Mouse (Mus musculus) gastrocnemius, adult 18-20 months (tissue): ENCODE measurements around the gene Sgsm2. TPM values are rescaled to one million over a fixed set of nuclear protein-coding genes. Genes with fewer than 3 reads are reported as not detected.
A peak's percentile ranks its signal among the peaks of the same experiment; 100 is the strongest.

ENCODE experiments used
- DNase-seq: peaks from one replicate; pipeline ENCODE4 v3.0.0; 2021; ENCODE audit warnings: low spot score
- total RNA-seq, 2 experiments: library from RNA; stranded (reverse); gene quantifications; 2 replicates each; pipeline ENCODE4 v1.2.3; 2021

Sgsm2 gene
- total RNA-seq, 2 experiments from 2014 or later = 1.6 to 2.4 TPM

DNA sequence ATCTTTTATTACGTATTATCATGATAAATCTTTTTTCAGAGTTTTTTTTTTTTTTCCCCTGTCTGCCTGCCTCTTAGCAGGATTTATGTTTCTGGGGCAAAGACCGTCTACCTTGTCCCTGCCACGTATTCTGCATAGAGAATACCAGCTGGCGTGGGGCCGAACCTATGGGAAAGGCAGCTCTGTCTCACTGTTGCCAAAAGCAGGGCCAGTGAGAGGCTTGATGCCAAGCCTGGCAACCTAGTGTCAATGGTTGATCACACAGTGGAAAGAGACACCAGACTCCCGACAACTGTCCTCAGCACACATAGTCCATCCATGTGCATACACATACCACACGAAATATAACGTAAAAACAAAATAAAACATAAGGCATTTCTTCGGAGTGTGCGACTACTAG, 13.8 kb downstream of the Sgsm2 start:
- DNase-seq = peak; percentile 46

- no peak for DNase-seq
These were observed 14.9 kb downstream of the Sgsm2 start for GRCm38 (mm10) chr11:74881979-74882378.

DNA sequence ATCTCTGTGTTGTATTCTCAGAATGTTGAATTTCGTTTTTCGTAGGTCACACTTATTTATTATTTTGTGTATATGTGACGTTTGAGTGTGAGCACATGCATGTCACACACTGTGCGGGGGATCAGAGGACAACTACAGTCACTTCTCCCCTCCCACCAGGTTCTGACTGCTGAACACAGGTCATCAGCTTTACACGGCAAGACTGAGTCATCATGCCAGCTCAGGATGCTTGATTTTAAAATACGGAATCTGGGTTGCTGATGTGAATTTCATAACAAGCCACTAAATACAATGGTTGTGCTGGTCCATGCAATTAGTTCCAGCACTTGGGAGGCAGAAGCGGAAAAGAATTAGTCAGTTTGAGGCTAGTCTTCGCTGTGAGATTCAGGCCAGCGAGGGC, 15.9 kb downstream of the Sgsm2 start:
- no peak for DNase-seq

DNA sequence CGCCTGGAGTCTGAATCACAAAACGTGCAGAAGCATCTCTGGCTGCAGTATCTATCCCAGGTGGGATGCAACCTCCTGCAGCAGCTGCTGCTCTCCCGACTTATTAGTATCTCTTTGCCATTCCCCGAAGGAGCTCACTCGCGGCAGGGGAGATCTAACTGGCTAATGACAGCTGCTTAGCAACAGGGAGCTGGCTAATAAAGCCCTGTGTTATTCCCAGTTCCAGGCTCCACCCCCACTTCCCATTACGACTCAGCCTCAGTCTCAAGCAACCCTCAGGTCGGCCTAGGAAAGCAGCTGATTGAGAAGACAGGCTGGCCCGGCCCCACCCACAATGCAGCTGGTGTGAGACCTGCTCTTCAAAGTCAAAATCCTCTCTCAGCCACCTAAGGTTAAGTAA, 20.1 kb downstream of the Sgsm2 start:
- DNase-seq = peak; percentile 33

DNA sequence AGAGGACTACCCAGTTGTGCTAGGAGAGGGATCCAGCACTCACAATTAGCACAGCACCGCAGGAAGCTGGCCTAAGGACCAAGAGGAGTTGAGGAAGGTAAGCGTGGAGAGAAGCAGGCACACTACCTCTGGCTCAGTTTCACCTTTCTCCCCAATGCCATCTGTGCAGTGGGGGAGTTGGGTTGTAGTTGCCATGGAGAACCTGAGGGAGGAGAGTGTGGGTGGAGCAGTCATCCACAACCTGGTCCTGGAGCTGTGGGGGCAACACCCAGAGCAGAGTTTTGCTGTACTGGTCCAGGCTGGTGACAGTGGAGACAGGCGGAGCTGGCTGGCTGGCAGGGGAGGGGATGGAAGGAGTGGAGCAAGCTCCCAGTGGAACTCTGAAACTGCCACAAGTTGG, 22.2 kb downstream of the Sgsm2 start:
- no peak for DNase-seq

GRCm38 (mm10) chr11:74870991-74871622, 25.8 kb downstream of the Sgsm2 start:
- peak; percentile 27 for DNase-seq

GRCm38 (mm10) chr11:74870544-74870943, 26.3 kb downstream of the Sgsm2 start:
- DNase-seq = peak; percentile 76

GRCm38 (mm10) chr11:74869603-74870002, 27.3 kb downstream of the Sgsm2 start:
- no peak for DNase-seq

DNA sequence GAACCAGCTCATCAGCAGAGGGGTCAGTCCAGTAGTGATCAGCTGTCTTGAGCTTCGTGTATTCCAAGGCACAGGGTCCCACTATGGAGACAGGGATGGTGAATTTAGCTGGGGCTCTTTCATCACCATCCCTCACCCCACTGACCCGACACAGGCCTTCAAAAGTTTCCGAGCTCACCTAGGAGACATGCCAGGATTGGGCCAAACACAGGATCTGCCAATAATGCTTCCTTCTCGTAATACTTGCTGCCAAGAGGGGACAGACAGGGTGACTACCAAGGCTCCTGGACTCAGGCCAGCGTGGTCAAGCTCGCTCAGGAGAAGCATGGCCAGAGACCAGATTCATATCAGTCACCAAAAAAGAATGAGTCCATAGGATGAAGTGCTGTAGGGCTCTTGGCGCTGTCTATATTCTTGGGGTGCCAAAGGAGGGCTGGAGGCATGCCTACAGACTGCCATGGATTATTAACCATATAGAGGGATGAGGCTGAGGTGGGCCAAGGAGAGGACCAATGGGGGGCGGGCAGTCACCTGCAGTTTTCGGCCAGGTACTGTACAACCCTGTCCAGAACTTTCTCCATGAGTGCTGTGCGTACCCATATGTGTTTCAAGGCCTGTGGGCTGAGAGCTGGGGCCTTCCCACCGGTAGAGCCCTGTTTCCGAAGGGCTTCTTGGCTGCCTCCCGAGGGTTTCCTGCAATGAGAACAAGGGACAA, 28.7 kb downstream of the Sgsm2 start:
- no peak for DNase-seq

DNA sequence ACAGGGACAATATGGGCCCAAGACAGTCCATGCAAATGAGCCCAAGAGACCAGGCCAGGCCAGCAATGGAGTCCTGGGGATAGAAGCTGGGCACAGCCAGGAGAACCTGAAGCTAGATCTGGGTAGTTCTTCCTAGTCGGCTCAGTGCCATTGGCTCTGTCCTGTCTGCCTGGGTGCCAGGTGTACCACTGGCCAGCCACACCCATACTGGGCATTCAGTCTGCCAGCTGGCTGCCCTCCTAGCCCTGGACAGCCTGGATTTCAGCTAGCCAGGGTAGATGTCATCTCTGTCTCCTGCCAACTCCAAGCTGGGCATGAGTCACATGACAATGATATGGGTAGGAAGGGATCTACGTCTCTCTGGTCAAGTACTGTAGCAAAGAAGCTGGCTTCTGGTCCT, 29.7 kb downstream of the Sgsm2 start:
- DNase-seq = peak; percentile 95

- peak; percentile 97 for DNase-seq
These were observed 30.2 kb downstream of the Sgsm2 start for GRCm38 (mm10) chr11:74866640-74867039.

GRCm38 (mm10) chr11:74865252-74865651, 31.6 kb downstream of the Sgsm2 start:
- DNase-seq = no peak

- peak; percentile 45 for DNase-seq
These were observed 32.4 kb downstream of the Sgsm2 start for GRCm38 (mm10) chr11:74864421-74864820.

GRCm38 (mm10) chr11:74863471-74863870, 33.4 kb downstream of the Sgsm2 start:
- DNase-seq = peak; percentile 35

DNA sequence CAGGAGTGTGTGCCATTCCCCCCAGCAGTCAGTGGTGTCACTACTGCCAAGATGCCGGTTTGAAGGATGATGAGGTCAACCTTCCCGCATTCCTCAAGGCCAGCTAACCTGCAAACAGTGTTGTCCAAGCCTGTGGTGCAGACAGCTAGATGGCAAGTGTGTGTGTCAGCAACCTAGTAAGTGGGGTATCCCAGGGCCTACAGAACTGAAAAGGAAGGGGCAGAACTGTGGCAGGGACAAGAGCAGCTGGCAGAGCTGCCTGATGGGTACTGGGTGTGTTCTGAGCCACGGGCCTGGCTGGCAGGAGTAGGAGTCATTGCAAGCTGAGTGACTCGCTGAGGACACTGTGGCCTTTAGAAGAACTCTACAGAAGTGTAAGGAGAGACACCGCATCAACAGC, 34.7 kb downstream of the Sgsm2 start:
- DNase-seq = no peak

DNA sequence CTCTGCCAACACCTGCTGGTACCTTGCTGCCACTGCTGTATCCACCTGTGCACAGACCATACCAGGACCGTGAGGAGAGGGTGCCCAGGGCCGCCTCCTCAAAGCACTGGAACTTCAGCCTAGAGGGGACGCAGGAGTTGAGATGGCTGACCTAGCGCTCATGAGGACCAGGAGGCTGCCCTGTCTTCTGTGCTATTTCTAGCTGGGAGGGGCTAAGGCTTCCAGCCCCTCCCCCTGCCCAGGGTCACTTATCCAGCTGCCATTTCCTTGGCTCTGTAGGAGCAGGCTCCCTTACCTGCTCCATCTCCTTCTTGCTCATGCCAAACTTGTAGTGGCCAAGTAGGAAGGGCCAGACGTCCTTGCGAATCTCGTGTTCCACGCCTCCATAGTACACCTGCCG, 39.1 kb downstream of the Sgsm2 start:
- no peak for DNase-seq

GRCm38 (mm10) chr11:74850998-74851661, 45.7 kb downstream of the Sgsm2 start:
- no peak for DNase-seq

DNA sequence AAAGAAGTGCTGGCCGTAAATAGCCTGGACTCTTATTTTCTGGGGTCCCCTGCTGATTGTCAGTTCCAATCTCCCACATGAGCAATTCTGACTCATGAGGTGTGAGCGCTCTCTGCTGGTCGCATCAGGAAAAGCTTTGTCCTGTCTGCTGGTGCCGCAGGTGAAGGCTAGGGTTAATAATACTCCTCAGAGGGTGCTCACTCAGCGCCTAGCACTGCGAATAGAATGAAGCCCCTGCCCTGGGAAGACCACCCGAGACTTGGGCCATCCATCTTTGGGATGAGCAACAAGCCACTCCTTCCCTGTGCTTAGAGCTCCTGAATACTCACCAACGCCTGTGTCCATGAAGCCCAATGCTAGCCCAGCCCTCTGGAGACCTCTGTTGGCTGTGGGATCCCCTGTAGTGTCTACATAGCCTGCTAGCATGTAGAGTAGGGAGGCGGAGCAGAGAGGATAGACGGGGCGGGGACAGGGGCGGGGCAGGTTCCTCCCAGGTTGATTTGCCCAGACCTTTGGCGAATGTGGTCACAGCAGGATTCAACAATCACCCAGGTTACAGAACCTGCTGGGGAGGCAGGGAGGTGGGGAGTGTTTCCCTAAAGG, 48.8 kb downstream of the Sgsm2 start:
- DNase-seq = peak; percentile 66

- no peak for DNase-seq
These were observed 51.1 kb downstream of the Sgsm2 start for GRCm38 (mm10) chr11:74845784-74846183.

DNA sequence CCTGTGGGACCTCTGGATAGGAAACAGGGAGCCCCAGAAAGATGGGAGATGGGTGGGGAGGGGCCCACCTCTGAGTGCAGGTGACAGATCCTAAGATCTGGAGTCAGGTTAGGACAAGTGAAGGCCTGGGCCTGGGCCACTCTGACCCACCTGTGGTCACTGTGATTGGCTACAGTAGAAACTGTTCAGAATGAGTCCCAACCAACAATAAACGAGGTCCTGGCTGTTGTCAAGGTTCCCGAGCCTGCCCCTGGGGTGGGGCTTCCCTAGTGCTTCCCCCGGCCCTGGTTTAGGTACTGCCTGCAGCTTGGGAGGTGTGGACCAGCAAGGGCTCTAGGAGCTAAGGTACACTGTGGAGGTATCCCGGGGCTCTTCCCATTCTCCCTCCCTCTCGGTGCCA, 53.1 kb downstream of the Sgsm2 start:
- no peak for DNase-seq

- no peak for DNase-seq
These were observed 53.5 kb downstream of the Sgsm2 start for GRCm38 (mm10) chr11:74843435-74843714.

GRCm38 (mm10) chr11:74842656-74843434, 54.0 kb downstream of the Sgsm2 start:
- no peak for DNase-seq
